Mouse (Mus musculus) cerebellum, adult 9-10 months (tissue): ENCODE data around the gene Acot2.
"Not testable (repeated sequence)": the region's sequence is repeated elsewhere in the genome, so short reads cannot be mapped to it uniquely, and the experiment has no call there.

Experiments used
- DNase-seq: peaks from one replicate; pipeline ENCODE4 v3.0.0; 2022

Acot2 gene

DNA sequence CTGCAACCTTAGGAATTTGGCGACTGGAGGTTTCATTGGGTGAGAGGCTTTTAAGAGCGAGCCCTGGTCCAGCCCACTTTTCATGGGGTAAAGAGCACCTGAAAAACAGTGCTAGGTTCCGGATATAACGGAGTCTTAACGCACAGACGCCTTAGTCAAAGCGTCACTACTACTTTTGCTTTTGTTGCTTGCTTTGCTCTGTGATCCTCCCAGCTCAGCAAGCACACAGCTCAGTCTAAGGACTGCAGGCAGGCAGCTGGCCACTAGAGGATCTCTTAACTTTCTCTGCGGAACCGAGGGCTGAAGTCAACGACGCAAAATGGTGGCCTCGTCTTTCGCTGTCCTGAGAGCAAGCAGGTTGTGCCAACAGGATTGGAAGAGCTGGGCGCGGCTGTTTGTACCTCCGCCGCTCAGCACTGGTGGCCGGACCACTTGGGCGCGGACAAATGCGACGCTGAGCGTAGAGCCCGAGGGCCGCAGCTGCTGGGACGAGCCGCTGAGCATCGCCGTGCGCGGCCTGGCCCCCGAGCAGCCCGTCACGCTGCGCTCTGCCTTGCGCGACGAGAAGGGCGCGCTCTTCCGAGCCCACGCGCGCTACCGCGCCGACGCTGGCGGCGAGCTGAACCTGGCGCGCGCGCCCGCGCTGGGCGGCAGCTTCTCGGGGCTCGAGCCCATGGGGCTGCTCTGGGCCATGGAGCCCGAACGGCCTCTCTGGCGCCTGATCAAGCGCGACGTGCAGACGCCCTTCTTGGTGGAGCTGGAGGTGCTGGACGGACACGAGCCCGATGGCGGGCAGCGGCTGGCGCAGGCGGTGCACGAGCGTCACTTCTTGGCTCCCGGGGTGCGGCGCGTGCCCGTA is at the start of gene Acot2:
TSS of gene Acot2 (plus strand) at position 279 of the 859 bp plus-strand sequence.
- DNase-seq: peak; percentile 78

DNA sequence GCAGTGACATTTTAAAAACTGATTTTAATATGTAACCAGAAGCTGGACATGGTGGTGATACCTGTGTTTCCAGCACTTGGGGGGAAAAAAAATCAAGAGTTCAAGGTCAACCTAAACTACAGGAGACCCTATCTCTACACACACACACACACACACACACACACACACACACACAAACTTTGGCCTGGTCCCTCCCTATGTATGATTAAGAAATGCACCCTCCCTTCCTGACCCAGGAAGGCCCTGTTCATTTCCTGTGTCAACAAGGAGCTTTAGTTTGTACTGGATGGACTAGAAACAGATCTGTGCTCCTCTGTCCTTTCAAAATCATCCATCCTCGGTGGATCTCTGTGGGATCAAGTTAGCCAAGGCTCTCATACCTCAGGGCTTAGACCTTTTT is 49.1 kb upstream of the Acot2 start:
- not testable (repeated sequence) for DNase-seq

DNA sequence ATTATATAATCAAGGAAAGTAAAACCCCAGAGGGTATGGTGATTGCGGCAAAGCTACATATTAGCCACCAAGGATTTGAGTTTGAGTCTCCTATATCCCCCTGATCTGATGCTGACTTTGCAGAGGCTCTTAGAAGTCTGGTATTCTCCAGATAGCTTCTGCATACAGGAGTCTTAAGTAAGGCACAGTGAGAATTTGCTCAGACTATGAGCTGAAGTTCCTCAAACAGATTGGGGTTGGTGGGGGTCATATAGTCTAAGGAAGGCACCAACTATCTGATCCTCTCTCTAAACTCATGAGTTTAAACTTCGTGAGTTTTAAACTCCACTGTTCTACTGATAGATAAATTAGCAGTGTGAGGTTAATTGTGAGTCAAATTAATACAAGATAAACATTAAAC is 48.3 kb upstream of the Acot2 start:
- no peak for DNase-seq

DNA sequence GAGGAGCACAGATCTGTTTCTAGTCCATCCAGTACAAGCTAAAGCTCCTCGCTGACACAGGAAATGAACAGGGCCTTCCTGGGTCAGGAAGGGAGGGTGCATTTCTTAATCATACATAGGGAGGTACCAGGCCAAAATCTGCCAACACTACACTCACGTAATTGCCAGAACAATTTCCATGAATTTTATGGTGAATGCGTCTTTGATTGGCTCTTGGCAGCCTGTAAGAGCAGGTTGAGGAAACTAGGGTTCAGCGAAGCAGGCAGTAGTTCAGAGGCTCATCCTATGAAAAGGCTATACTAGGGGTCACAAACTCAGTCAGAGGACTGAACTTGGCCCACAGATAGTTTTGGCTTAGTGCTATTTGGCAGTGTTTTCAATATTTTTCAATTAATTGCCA is 47.6 kb upstream of the Acot2 start:
- no peak for DNase-seq

DNA sequence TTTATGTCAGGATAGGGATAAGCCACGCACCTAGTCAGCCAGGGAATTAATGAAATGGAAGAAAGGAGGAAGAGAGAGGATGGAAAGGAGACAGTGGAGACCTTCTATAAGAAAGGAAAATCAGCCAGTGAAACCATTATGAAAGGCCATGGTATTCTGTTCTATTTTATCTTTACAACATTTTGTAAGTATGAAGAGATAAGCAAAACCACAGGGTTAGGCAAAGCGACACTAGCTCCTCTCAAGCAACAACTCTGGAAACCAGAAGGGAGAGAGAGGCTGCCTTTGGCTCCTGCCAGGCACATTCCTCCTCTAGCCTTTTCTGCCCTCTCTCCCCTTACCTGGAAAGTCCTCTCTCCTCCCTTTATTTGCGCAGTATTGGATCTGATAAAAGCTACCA is 45.7 kb upstream of the Acot2 start:
- DNase-seq: no peak

GRCm38 (mm10) chr12:83947260-83947811 is 40.3 kb upstream of the Acot2 start:
- DNase-seq: no peak

- DNase-seq: no peak
These were observed 38.6 kb upstream of the Acot2 start for GRCm38 (mm10) chr12:83949043-83949442.

DNA sequence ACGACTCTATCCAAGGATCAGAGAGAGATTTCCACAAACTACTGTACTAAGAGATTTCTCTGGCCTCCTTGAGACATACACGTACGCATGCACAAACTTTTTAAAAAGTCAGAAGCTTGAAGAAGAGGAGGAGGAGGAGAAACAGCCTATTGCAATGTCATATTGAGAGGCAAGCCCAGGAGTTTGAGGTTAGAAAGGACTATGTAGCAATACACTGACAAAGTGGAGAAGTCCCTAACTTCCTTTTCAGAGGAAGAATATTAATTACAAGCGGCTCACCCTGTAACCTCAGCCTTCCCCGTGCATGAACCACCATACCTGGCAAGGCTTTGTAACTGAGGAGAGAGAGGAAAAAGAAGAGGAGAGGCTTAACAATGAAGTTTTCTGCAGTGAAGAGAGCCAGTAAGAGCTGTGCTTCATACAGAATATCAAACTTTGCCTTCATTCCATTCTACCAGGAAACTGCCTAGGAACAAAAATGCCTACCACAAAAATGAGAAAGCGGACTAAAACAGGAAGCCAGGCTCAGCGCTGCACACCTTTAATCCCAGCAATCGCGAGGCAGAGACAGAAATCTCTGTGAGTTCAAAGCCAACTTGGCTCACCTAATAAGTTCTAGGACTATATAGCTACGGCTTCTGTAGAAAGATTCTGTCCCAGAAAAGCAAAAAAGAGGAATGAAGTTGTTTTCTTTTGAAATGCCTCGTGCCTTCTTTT is 37.7 kb upstream of the Acot2 start:
- no peak for DNase-seq

- peak; percentile 82 for DNase-seq
These were observed 37.2 kb upstream of the Acot2 start, which contains the start of gene Riox1 for GRCm38 (mm10) chr12:83950493-83950839. TSS of gene Riox1 (plus strand) at chr12:83950608.

- DNase-seq: peak; percentile 40
These were observed 36.6 kb upstream of the Acot2 start for GRCm38 (mm10) chr12:83950840-83951701.

DNA sequence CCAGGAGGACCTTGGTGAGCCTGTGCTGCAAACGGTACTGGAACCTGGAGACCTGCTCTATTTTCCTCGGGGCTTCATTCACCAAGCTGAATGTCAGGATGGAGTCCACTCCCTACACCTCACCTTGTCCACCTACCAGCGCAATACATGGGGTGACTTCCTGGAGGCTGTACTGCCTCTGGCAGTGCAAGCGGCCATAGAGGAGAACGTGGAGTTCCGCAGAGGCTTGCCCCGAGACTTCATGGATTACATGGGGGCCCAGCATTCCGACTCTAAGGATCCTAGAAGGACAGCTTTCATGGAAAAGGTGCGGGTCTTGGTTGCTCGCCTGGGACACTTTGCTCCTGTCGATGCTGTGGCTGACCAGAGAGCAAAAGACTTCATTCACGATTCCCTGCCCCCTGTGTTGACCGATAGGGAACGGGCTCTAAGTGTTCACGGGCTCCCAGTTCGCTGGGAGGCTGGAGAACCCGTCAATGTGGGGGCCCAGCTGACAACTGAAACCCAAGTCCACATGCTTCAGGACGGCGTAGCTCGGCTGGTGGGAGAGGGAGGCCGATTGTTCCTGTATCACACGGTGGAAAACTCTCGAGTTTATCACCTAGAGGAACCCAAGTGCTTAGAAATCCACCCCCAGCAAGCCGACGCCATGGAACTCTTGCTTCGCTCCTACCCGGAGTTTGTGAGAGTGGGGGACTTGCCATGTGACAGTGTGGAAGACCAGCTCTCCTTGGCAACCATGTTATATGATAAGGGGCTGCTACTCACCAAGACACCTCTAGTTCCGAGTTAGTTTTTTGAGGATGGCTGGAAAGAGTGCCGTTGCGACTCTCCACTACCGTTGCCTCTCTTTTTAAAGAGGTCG is 35.7 kb upstream of the Acot2 start:
- DNase-seq: no peak

GRCm38 (mm10) chr12:83958278-83958677 is 29.4 kb upstream of the Acot2 start:
- no peak for DNase-seq

GRCm38 (mm10) chr12:83965235-83965634 is 22.4 kb upstream of the Acot2 start:
- no peak for DNase-seq

DNA sequence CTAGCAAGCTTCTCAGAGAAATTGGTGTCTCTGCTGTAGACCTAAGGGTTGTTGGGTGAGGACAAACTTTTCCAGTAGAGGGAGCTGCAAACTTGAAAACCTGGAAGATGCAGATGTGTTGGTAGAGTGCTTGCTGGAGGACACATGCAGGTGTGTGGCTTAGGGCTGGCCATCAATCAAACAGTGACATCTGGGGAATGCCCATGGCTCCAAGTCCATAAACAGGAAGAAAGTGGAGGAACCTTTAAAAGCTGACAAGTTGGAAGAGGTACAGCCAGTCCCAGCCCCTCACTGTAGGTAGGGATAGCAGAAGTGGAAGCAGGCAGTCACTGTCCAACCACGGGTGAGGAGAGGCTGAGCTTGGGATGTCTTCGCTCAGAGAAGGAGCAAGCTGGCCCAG is 15.5 kb upstream of the Acot2 start:
- DNase-seq: no peak

GRCm38 (mm10) chr12:83978862-83979261 is 8.8 kb upstream of the Acot2 start:
- DNase-seq: peak; percentile 83

- DNase-seq: no peak
These were observed 6.0 kb upstream of the Acot2 start for GRCm38 (mm10) chr12:83981615-83982014.

DNA sequence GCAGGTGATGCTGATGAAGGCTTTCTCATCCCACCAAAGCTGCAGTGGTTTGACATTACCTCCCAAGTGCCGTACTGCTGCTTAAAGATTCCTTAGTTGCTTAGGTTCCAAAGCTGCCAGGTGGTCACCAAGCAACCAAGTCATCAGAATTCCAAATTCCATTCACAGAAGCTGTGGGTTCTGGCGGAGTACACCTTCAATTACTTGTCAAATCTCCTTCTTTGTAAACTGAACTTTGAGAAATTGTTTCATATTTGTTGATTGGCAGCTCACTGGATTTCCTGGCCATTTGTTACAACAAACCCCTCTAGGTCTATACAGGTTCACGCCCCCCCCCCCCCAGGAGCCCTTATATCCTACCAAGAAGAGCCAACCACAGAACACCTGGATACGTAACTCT is 2.9 kb upstream of the Acot2 start, which contains the start of gene Heatr4:
TSS of gene Heatr4 (minus strand) at position 101 of the 400 bp plus-strand sequence.
- DNase-seq: no peak

DNA sequence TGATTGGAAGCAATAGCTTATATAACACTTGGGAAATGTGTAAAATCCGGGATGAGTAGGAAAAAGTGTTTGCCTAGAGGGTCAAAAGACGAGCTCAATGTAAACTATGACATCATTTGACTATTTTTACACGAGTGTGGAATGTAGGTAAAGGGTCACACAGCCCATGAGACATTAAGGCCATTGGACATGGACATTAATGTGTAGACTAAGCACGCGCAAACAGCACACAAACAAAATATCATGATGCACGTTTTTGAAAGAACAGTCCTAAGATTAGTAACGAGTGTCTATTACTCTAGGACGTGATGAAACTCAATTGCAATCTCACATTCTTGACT is 449 bp upstream of the Acot2 start:
- peak; percentile 35 for DNase-seq

GRCm38 (mm10) chr12:83988483-83988882 is 822 bp downstream of the Acot2 start:
- no peak for DNase-seq

- no peak for DNase-seq
These were observed 1.7 kb downstream of the Acot2 start for GRCm38 (mm10) chr12:83989378-83989777.

DNA sequence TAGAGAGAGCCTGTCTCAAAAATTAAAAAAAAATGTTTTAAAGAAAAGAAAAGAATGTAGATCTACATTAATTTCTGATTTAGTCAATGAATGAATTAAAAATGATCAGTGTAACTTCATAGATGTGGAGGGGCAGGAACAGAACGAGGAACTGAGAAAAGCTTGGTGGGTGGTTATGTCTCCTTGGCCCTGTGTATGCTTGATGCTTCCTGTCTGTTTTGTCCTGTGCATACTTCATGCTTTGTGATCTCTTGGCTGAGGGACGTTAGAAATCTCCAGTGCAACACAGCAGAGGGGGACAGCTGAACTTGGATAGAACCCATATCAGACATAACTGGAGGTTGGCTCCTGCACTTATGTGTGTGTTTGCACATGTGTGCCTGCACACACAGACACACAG is 9.6 kb downstream of the Acot2 start:
- DNase-seq: no peak
